Mouse (Mus musculus): Measurements from ENCODE around the gene Dlg4.

GRCm38 (mm10) chr11:69974907-69975306 is 41.8 kb upstream of the Dlg4 start:
- TF ChIP-seq CTCF (IDR thresholded peaks at IDR 0.05; ENCODE audit: extremely low read depth, insufficient read depth, insufficient read length, insufficient replicate concordance) (no peak), POLR2A (IDR thresholded peaks at IDR 0.05; ENCODE audit: low read depth, low read length) (no peak)

Data from spleen, adult 2 months (tissue).